Mouse (Mus musculus) small intestine, adult 10 weeks (tissue): Measurements from ENCODE around the gene Tns4. TPM values are rescaled to one million over a fixed set of nuclear protein-coding genes. Genes with fewer than 3 reads are reported as not detected.

ENCODE experiments used
- polyA plus RNA-seq: library from polyadenylated mRNA; stranded (reverse); fragments of 350-450 nt; fragmentation: Illumina TruSeq; extraction: RNeasy Lipid Tissue Mini Kit (QIAGEN cat#74804); gene quantifications from one replicate; pipeline ENCODE4 v1.2.3, GENCODE M21; 2014; ENCODE audit warnings: low replicate concordance

The Tns4 gene
- 3.4 TPM for polyA plus RNA-seq

DNA sequence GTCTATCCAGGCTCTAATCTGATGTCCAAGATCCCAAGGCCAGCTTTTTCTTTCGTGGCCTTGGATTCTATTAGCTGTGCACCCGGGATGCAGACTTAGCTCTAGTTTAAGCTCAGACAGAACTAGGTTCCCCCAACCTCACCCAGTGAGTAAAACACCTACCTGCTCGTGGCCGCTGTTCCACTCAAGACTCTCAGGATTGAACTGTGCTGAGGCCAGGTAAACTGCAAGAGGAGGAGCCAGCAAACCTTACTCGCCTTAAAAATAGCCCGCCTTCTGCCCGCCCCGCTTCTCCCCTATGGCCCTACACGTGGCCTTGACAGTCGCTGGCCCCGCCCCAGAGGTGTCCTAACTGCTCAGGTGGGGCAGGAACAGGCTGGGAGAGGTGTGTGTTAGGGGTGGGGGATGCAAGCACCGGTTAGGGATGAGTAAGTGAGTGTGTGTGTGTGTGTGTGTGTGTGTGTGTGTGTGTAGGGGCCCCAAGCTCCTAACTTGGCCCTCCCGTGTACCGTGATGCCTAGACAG lies at the start of gene Tns4:
Tns4 (minus strand) TSS at position 230 of the 525 bp plus-strand sequence.

DNA sequence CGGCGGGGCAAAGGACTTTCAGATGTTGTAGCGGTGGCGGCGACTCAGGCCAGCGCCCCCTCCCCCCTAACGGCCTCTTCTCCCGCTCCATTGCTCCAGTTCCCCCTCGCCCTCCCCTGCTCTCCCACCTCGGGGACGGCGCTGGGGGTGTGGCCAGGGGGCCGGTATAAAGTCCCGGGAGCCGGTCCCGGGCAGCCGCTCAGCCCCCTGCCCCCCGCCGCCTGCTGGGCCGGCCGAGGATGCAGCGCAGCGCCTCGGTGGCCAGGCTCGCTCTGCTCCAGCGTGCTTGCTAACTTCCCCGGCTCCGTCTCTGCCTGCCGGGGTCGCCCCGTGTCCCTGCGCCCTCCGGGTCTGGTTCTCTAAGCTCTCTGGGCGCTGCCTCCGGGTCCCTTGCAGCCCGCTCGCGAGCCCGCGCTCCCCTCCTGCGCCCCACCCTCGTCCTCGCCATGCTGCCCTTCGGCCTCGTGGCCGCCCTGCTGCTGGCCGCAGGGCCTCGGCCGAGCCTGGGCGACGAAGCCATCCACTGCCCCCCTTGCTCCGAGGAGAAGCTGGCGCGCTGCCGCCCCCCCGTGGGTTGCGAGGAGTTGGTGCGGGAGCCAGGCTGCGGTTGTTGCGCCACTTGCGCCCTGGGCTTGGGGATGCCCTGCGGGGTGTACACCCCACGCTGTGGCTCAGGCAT lies 47.9 kb downstream of the Tns4 start, which contains the start of gene Igfbp4:
Igfbp4 (plus strand) TSS at position 194 of the 679 bp plus-strand sequence.

DNA sequence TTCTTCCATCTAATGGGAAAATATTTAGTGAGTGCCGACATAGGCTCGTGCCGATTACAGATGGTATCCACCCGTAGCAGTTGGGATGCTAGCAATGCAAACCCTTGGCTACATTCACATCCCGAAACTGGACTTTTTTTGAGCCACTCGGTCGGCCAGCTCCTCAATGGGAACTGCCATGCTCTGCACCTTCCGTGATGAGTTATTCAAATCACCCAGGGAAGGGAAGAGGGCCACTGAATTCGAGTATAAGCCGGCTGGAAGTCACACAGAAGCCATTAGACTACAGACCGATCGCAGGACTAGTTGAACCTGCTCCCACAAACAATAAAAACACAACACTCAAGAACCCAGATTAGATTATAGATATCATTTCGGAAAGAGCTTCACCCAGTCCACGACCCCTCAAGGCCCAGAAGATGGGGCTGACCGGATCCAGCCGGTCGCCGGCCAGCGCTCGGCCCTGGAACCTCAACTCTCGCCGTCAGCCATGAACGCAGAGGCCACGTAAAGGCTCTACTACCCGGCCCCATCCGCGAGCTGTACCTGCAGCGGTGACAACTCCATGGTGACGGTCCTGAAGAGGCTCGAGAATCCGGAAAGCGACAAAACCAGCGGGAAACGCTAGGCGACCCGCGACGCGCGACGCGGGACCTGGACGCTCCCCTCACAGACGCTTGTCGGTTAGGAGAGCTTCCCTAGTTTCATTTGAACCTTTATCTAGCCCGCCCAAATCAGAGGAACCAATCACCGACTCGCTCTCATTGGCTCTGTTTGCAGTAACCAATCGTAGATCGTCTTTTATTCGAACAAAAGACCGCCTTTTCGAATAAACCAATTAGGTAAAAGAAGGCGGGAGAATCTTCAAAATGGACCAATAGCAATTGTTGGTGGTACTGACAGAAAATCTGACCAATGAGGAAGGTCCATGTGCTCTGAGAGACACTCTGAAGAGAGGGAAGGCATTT lies 65.3 kb downstream of the Tns4 start, which contains the start of gene Top2a:
Top2a (minus strand) TSS at position 690 of the 968 bp plus-strand sequence.

Other genes starting within 250 kb of the Tns4 start
- 19.3 TPM for gene Wipf2, start 225.7 kb downstream of the Tns4 start, polyA plus RNA-seq
- 3.2 TPM for gene Cdc6, start 181.5 kb downstream of the Tns4 start, polyA plus RNA-seq
- 0.74 TPM for gene Rara, start 161.5 kb downstream of the Tns4 start, polyA plus RNA-seq
- gene Gjd3, start 106.3 kb downstream of the Tns4 start, polyA plus RNA-seq: not detected
- gene Top2a, start 65.1 kb downstream of the Tns4 start, polyA plus RNA-seq: 70.6 TPM
- gene Igfbp4, start 48.1 kb downstream of the Tns4 start, polyA plus RNA-seq: 10.5 TPM
- gene Ccr7, start 65.8 kb upstream of the Tns4 start, polyA plus RNA-seq: not detected
- gene Smarce1, start 141.7 kb upstream of the Tns4 start, polyA plus RNA-seq: 127 TPM
- gene Krt222, start 154.8 kb upstream of the Tns4 start, polyA plus RNA-seq: 3.8 TPM
- not detected for gene Krt24, start 196.0 kb upstream of the Tns4 start, polyA plus RNA-seq
- gene Krt25, start 233.6 kb upstream of the Tns4 start, polyA plus RNA-seq: not detected
- gene Krt26, start 248.7 kb upstream of the Tns4 start, polyA plus RNA-seq: not detected